Mouse (Mus musculus): ENCODE measurements around the gene Syt1. TPM values are rescaled to one million over a fixed set of nuclear protein-coding genes. Genes with fewer than 3 reads are reported as not detected.

The Syt1 gene
- polyA plus RNA-seq, 1 experiment from 2014 or later = 5.5 TPM

DNA sequence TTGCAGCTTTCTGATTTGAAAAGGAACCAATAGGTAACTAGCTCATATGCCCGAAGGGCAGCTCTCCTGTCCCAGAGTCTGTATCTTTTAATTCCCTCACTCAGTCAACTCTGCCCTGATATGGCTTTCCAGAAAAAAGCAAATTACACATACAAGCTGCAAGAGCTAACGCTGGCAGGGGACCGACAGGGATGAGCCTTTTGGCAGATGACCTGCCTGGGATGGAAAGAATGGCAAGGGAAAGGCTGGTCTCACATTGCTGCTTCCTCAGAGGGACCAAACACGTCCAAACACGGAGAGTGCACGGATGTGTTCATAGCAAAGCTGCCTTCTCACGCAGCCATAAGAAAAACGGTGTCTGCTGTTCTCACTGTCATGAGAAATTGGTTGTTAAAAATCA is 58.6 kb downstream of the Syt1 start:
- Histone ChIP-seq H3K4me2 (replicated peaks) (no peak overlapping the region), H3K9me3 (no peaks in the 10 kb centered on the region), H3K27ac (no peak overlapping the region), H3K9ac (no peak overlapping the region), H3K4me3 (no peak overlapping the region), H3K4me1 (no peaks in the 10 kb centered on the region), H3K27me3 (no peaks in the 10 kb centered on the region), H3K36me3 (no peaks in the 10 kb centered on the region)
- no peak for ATAC-seq (ENCODE audit: insufficient number of reproducible peaks, insufficient read depth, low FRiP score, low TSS enrichment)
- 81% methylated on average over 8 of the region's 8 CpGs for WGBS

- Histone ChIP-seq H3K27ac (no peak overlapping the region), H3K4me3 (no peak overlapping the region), H3K4me2 (replicated peaks) (no peak overlapping the region), H3K27me3 (no peaks in the 10 kb centered on the region), H3K36me3 (no peaks in the 10 kb centered on the region), H3K9me3 (no peaks in the 10 kb centered on the region), H3K4me1 (0 out of 2 replicates have a peak, but pooled peaks cover 3% of the 10 kb centered on the region), H3K9ac (no peak overlapping the region)
- WGBS = 70% methylated on average over 10 of the region's 10 CpGs
- no peak for ATAC-seq (ENCODE audit: insufficient number of reproducible peaks, insufficient read depth, low FRiP score, low TSS enrichment)
These were observed 73.8 kb downstream of the Syt1 start for GRCm38 (mm10) chr10:108936838-108937430.

GRCm38 (mm10) chr10:108930299-108930698 is 80.5 kb downstream of the Syt1 start:
- H3K4me1 ChIP-seq = no peaks in the 10 kb centered on the region
- no peaks in the 10 kb centered on the region for H3K27me3 ChIP-seq
- no peaks in the 10 kb centered on the region for H3K9me3 ChIP-seq
- no peak overlapping the region for H3K4me2 ChIP-seq (replicated peaks)
- ATAC-seq (ENCODE audit: insufficient number of reproducible peaks, insufficient read depth, low FRiP score, low TSS enrichment) = no peak
- H3K9ac ChIP-seq = no peak overlapping the region
- H3K36me3 ChIP-seq = no peaks in the 10 kb centered on the region
- 74% methylated on average over 3 of the region's 3 CpGs for WGBS
- no peak overlapping the region for H3K27ac ChIP-seq
- no peak overlapping the region for H3K4me3 ChIP-seq

GRCm38 (mm10) chr10:108929676-108930075 is 81.1 kb downstream of the Syt1 start:
- no peak overlapping the region for H3K4me2 ChIP-seq (replicated peaks)
- H3K36me3 ChIP-seq = no peaks in the 10 kb centered on the region
- no peaks in the 10 kb centered on the region for H3K27me3 ChIP-seq
- no peak overlapping the region for H3K9ac ChIP-seq
- H3K4me1 ChIP-seq = no peaks in the 10 kb centered on the region
- no peak overlapping the region for H3K4me3 ChIP-seq
- no peaks in the 10 kb centered on the region for H3K9me3 ChIP-seq
- no peak overlapping the region for H3K27ac ChIP-seq
- ATAC-seq (ENCODE audit: insufficient number of reproducible peaks, insufficient read depth, low FRiP score, low TSS enrichment) = no peak
- 91% methylated on average over 6 of the region's 6 CpGs for WGBS

GRCm38 (mm10) chr10:108905264-108905663 is 105.5 kb downstream of the Syt1 start:
- Histone ChIP-seq H3K4me1 (no peaks in the 10 kb centered on the region), H3K27ac (no peak overlapping the region), H3K9me3 (no peaks in the 10 kb centered on the region), H3K4me2 (replicated peaks) (no peak overlapping the region), H3K36me3 (no peaks in the 10 kb centered on the region), H3K9ac (no peak overlapping the region), H3K27me3 (no peaks in the 10 kb centered on the region), H3K4me3 (no peak overlapping the region)
- no peak for ATAC-seq (ENCODE audit: insufficient number of reproducible peaks, insufficient read depth, low FRiP score, low TSS enrichment)
- 94% methylated on average over 1 of the region's 1 CpGs for WGBS

DNA sequence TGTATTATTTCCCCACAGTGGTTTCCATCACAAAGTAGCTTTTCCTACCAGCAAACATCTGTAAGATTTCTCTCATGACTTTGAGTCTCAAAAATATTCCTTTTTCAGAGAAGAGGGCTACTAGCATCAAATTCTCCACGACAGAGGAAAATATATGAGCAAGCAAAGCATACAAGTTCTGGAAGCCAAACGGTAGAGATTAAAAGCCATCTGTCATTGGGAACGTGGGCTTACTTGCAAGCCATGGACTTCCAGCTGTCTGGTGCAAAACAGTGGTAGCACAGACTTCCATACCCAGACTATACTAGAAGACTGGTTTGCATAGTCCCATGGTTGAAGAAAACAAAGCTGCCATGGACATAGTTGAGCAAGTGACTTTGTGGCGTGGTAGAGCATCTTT is 106.4 kb downstream of the Syt1 start:
- H3K9me3 ChIP-seq = no peaks in the 10 kb centered on the region
- no peak overlapping the region for H3K4me3 ChIP-seq
- WGBS = 82% methylated on average over 4 of the region's 4 CpGs
- ATAC-seq (ENCODE audit: insufficient number of reproducible peaks, insufficient read depth, low FRiP score, low TSS enrichment) = no peak
- no peaks in the 10 kb centered on the region for H3K36me3 ChIP-seq
- no peaks in the 10 kb centered on the region for H3K27me3 ChIP-seq
- no peak overlapping the region for H3K9ac ChIP-seq
- H3K27ac ChIP-seq = no peak overlapping the region
- no peak overlapping the region for H3K4me2 ChIP-seq (replicated peaks)
- H3K4me1 ChIP-seq = no peaks in the 10 kb centered on the region

DNA sequence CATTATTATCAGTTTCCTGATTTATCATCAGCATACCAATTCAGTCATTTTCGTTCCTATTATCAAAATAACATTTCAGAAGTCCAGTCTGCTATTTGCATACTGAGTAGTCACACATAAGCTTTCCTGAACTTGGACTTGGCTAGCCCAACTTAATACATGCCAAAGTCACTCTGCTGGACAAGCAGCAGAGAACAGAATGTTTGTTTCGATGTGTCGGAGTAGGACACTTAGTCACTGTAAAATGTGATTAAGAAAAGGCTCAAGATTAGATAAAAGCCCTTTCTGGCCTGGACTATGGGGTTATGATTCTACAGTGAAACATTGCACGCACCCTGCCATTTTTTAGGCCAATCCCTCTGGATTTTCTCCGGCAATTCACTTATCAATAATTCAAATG is 114.3 kb downstream of the Syt1 start:
- ATAC-seq (ENCODE audit: insufficient number of reproducible peaks, insufficient read depth, low FRiP score, low TSS enrichment) = no peak
- Histone ChIP-seq H3K4me2 (replicated peaks) (no peak overlapping the region), H3K9me3 (no peaks in the 10 kb centered on the region), H3K27ac (no peak overlapping the region), H3K4me1 (no peaks in the 10 kb centered on the region), H3K4me3 (no peak overlapping the region), H3K27me3 (no peaks in the 10 kb centered on the region), H3K9ac (no peak overlapping the region), H3K36me3 (no peaks in the 10 kb centered on the region)
- WGBS = 92% methylated on average over 5 of the region's 5 CpGs

DNA sequence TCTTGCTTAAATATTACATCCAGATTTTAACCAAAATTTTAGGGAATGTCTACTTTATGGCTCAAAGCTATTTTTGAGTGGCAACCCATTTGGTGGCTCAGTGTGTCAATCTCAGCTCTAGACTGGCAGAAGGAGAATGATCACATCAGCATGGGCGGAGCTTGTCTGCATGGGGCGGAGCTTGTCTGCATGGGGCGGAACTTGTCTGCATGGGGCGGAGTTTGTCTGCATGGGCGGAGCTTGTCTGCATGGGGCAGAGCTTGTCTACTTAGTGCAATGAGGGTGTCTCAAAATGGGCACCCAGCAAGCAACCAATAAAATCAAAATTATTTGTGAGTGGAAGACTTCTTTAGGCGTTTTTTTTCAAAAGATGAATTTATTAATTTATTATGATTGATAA is 117.5 kb downstream of the Syt1 start:
- H3K27ac ChIP-seq = no peak overlapping the region
- no peak for ATAC-seq (ENCODE audit: insufficient number of reproducible peaks, insufficient read depth, low FRiP score, low TSS enrichment)
- H3K9me3 ChIP-seq = no peaks in the 10 kb centered on the region
- no peak overlapping the region for H3K4me2 ChIP-seq (replicated peaks)
- no peaks in the 10 kb centered on the region for H3K4me1 ChIP-seq
- no peaks in the 10 kb centered on the region for H3K36me3 ChIP-seq
- H3K9ac ChIP-seq = no peak overlapping the region
- no peak overlapping the region for H3K4me3 ChIP-seq
- no peaks in the 10 kb centered on the region for H3K27me3 ChIP-seq
- WGBS = 94% methylated on average over 6 of the region's 6 CpGs

- H3K4me2 ChIP-seq (replicated peaks) = no peak overlapping the region
- H3K27me3 ChIP-seq = no peaks in the 10 kb centered on the region
- no peak for ATAC-seq (ENCODE audit: insufficient number of reproducible peaks, insufficient read depth, low FRiP score, low TSS enrichment)
- H3K9ac ChIP-seq = no peak overlapping the region
- 95% methylated on average over 1 of the region's 1 CpGs for WGBS
- no peaks in the 10 kb centered on the region for H3K9me3 ChIP-seq
- no peak overlapping the region for H3K4me3 ChIP-seq
- no peaks in the 10 kb centered on the region for H3K36me3 ChIP-seq
- H3K4me1 ChIP-seq = no peaks in the 10 kb centered on the region
- no peak overlapping the region for H3K27ac ChIP-seq
These were observed 118.3 kb downstream of the Syt1 start for GRCm38 (mm10) chr10:108892441-108892840.

GRCm38 (mm10) chr10:108889084-108889483 is 121.7 kb downstream of the Syt1 start:
- Histone ChIP-seq H3K27me3 (no peaks in the 10 kb centered on the region), H3K27ac (no peak overlapping the region), H3K36me3 (no peaks in the 10 kb centered on the region), H3K9me3 (no peaks in the 10 kb centered on the region), H3K9ac (no peak overlapping the region), H3K4me3 (no peak overlapping the region), H3K4me1 (no peaks in the 10 kb centered on the region), H3K4me2 (replicated peaks) (no peak overlapping the region)
- 74% methylated on average over 4 of the region's 4 CpGs for WGBS
- no peak for ATAC-seq (ENCODE audit: insufficient number of reproducible peaks, insufficient read depth, low FRiP score, low TSS enrichment)

GRCm38 (mm10) chr10:108886781-108887180 is 124.0 kb downstream of the Syt1 start:
- no peak overlapping the region for H3K4me3 ChIP-seq
- H3K4me1 ChIP-seq = no peaks in the 10 kb centered on the region
- no peaks in the 10 kb centered on the region for H3K27me3 ChIP-seq
- H3K36me3 ChIP-seq = no peaks in the 10 kb centered on the region
- H3K9me3 ChIP-seq = no peaks in the 10 kb centered on the region
- H3K4me2 ChIP-seq (replicated peaks) = no peak overlapping the region
- H3K9ac ChIP-seq = no peak overlapping the region
- no peak overlapping the region for H3K27ac ChIP-seq
- no peak for ATAC-seq (ENCODE audit: insufficient number of reproducible peaks, insufficient read depth, low FRiP score, low TSS enrichment)

DNA sequence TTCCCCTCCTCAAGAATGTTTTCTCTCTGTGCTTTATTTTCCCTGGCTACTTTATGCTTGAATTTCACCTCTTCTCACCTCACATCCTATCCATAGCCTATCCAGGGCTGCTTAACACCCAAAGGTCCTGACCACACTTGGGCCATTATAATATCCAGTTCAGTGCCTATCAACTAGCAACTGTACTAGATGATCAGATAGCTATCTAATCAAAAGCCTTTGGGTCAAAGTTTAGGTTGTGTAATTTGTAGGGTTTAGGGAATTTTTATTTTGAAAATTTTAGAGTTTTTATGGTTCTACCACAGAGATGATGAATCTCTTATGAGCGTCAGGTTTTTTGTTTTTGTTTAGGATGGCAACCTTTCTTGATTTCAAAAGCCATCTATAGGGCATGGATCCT is 125.0 kb downstream of the Syt1 start:
- ATAC-seq (ENCODE audit: insufficient number of reproducible peaks, insufficient read depth, low FRiP score, low TSS enrichment) = no peak
- no peak overlapping the region for H3K9ac ChIP-seq
- no peaks in the 10 kb centered on the region for H3K36me3 ChIP-seq
- H3K27ac ChIP-seq = no peak overlapping the region
- no peak overlapping the region for H3K4me2 ChIP-seq (replicated peaks)
- WGBS = 92% methylated on average over 1 of the region's 1 CpGs
- no peak overlapping the region for H3K4me3 ChIP-seq
- no peaks in the 10 kb centered on the region for H3K4me1 ChIP-seq
- H3K27me3 ChIP-seq = no peaks in the 10 kb centered on the region
- no peaks in the 10 kb centered on the region for H3K9me3 ChIP-seq

DNA sequence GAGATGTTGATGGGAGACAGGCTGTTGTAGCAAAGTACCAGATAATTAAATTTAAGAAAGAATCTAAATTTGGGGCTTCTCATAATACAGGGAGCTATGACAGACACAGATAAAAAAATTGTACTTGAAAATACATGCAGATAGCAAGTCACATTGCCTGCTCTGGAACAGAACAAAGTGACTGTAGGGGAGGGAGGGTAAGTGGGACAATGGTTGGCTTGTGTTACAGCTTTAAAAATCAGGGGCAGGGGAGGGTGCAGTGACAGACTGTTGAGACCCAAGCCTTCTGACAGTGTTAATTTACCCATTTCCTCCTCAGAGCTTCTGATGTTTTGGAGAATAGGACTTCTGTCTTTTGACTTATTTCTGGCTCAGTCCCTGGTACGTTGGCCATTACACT is 126.3 kb downstream of the Syt1 start:
- H3K4me2 ChIP-seq (replicated peaks) = no peak overlapping the region
- H3K4me3 ChIP-seq = no peak overlapping the region
- H3K27me3 ChIP-seq = no peaks in the 10 kb centered on the region
- H3K4me1 ChIP-seq = no peaks in the 10 kb centered on the region
- H3K36me3 ChIP-seq = no peaks in the 10 kb centered on the region
- H3K9ac ChIP-seq = no peak overlapping the region
- 28% methylated on average over 1 of the region's 1 CpGs for WGBS
- ATAC-seq (ENCODE audit: insufficient number of reproducible peaks, insufficient read depth, low FRiP score, low TSS enrichment) = no peak
- H3K9me3 ChIP-seq = no peaks in the 10 kb centered on the region
- no peak overlapping the region for H3K27ac ChIP-seq

Measured in embryonic facial prominence, embryonic 12.5 days (tissue).